Mouse (Mus musculus) adrenal gland, postnatal 4 days (tissue): Measurements from ENCODE around the gene Tmem183a. TPM values are rescaled to one million over a fixed set of nuclear protein-coding genes. Genes with fewer than 3 reads are reported as not detected.

Source experiments
- DNase-seq, 2 experiments: peaks; one replicate each; pipeline ENCODE4 v3.0.0; 2021 to 2022; ENCODE audit warnings: low spot score in 2 of 2, mixed read lengths in 2 of 2
- long read RNA-seq, 2 experiments: library from polyadenylated mRNA; stranded (forward); transcript quantifications; one replicate each; pipeline ENCODE4 v2.0.0; 2021
- total RNA-seq, 2 experiments: library from RNA; stranded (reverse); gene quantifications; 2 replicates each; pipeline ENCODE4 v1.2.3; 2021

Tmem183a gene
- total RNA-seq = 10 to 100 TPM; 53.9 to 60.4 TPM
- long read RNA-seq, experiment 1, transcript Tmem183a-201 (8 exons, 3,149 nt) = minor isoform, 6 of 26 reads
- long read RNA-seq, experiment 1, transcript Tmem183a-203 (4 exons, 725 nt) = major isoform, 8 of 26 reads
- long read RNA-seq, experiment 1, partial matches to known transcripts = 1 of 26 reads
- long read RNA-seq, experiment 1, other reads (novel, unspliced or antisense) = 9 of 26 reads
- long read RNA-seq, experiment 2, transcript Tmem183a-201 (8 exons, 3,149 nt) = major isoform, 25 of 75 reads
- long read RNA-seq, experiment 2, partial matches to known transcripts = 7 of 75 reads
- long read RNA-seq, experiment 2, other reads (novel, unspliced or antisense) = 35 of 75 reads

GRCm38 (mm10) chr1:134361857-134362212, at the start of gene Tmem183a:
Tmem183a (minus strand) TSS chr1:134361979.
- DNase-seq = peak; percentile 92 to 96

- DNase-seq = no peak
These were observed 46.3 kb upstream of the Tmem183a start for GRCm38 (mm10) chr1:134408080-134408479.

GRCm38 (mm10) chr1:134406414-134406771, 44.6 kb upstream of the Tmem183a start:
- DNase-seq = no peak

GRCm38 (mm10) chr1:134405509-134406413, 44.0 kb upstream of the Tmem183a start, which contains the start of gene Cyb5r1:
Cyb5r1 (plus strand) TSS chr1:134405559.
- DNase-seq = peak; percentile 24 to 61

GRCm38 (mm10) chr1:134399735-134400134, 38.0 kb upstream of the Tmem183a start:
- no peak for DNase-seq

GRCm38 (mm10) chr1:134398210-134398609, 36.4 kb upstream of the Tmem183a start:
- DNase-seq = no peak

- no peak for DNase-seq
These were observed 32.0 kb upstream of the Tmem183a start for GRCm38 (mm10) chr1:134393827-134394226.

- no peak for DNase-seq
These were observed 23.9 kb upstream of the Tmem183a start, which contains the start of gene 4933406M09Rik for GRCm38 (mm10) chr1:134385666-134386065. 4933406M09Rik (plus strand) TSS chr1:134385940.

GRCm38 (mm10) chr1:134385176-134385575, 23.4 kb upstream of the Tmem183a start:
- DNase-seq = no peak

- DNase-seq = no peak
These were observed 22.8 kb upstream of the Tmem183a start for GRCm38 (mm10) chr1:134384581-134384980.

GRCm38 (mm10) chr1:134381795-134382625, 20.2 kb upstream of the Tmem183a start:
- no peak for DNase-seq

- no peak for DNase-seq
These were observed 19.3 kb upstream of the Tmem183a start for GRCm38 (mm10) chr1:134381051-134381450.

GRCm38 (mm10) chr1:134374124-134374523, 12.3 kb upstream of the Tmem183a start:
- no peak for DNase-seq

- peak in 1 of 2 experiments; percentile 44 for DNase-seq
These were observed 7.1 kb upstream of the Tmem183a start for GRCm38 (mm10) chr1:134368777-134369337.

- DNase-seq = no peak
These were observed 3.7 kb upstream of the Tmem183a start for GRCm38 (mm10) chr1:134365491-134365890.

GRCm38 (mm10) chr1:134363194-134363593, 1.4 kb upstream of the Tmem183a start:
- DNase-seq = no peak

GRCm38 (mm10) chr1:134361195-134361856, 453 bp downstream of the Tmem183a start:
- no peak for DNase-seq

- DNase-seq = no peak
These were observed 1.1 kb downstream of the Tmem183a start for GRCm38 (mm10) chr1:134360656-134361055.

- no peak for DNase-seq
These were observed 4.3 kb downstream of the Tmem183a start for GRCm38 (mm10) chr1:134357461-134357860.

- DNase-seq = no peak
These were observed 8.5 kb downstream of the Tmem183a start for GRCm38 (mm10) chr1:134353326-134353725.
